Mouse (Mus musculus) G1E (cell line): Measurements from ENCODE around the gene Pdzd2.

Source experiments
- CTCF ChIP-seq: IDR thresholded peaks from 2 replicates; pipeline ENCODE4 v1.5.1; 2012; ENCODE audit warnings: low read depth, low read length, inconsistent platforms, mixed read lengths
- GATA2 ChIP-seq: IDR thresholded peaks from 2 replicates; pipeline ENCODE4 v1.6.1; 2012; ENCODE audit warnings: low read depth, low read length, inconsistent platforms, borderline replicate concordance
- POLR2AphosphoS5 ChIP-seq: IDR thresholded peaks from 2 replicates; pipeline ENCODE4 v1.6.1; 2012; ENCODE audit warnings: low read depth, low read length, inconsistent platforms; ENCODE audit not compliant: insufficient replicate concordance
- TAL1 ChIP-seq: conservative IDR thresholded peaks from 2 replicates; pipeline ENCODE4 v1.6.1; 2012; ENCODE audit warnings: low read depth, low read length, inconsistent platforms, mixed read lengths

DNA sequence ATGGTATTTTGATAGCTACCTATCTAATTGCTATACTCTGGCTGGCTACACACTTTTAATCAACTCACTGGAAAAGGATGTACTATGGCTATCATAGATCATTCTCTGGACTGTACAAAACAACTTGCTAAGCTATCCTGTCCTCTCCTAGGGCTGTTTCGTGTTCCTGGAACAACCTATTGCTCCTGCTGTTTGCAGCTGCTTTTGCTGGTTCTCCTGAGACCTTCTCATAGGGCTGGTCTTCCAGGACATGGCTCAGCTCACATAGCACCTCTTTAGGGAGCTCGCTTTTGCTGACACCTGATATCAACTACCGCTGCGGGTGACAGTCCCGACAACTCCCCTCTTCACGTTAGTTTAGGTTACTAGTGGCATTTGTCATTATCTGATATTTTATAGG is 288.9 kb downstream of the Pdzd2 start:
- TF ChIP-seq CTCF, result no peak
- no peak for TF ChIP-seq GATA2
- no peak for TF ChIP-seq POLR2AphosphoS5
- no peak for TF ChIP-seq TAL1
